Comparison of ENCODE assay signal across 11 mouse cellular contexts in the genomic region with DNA sequence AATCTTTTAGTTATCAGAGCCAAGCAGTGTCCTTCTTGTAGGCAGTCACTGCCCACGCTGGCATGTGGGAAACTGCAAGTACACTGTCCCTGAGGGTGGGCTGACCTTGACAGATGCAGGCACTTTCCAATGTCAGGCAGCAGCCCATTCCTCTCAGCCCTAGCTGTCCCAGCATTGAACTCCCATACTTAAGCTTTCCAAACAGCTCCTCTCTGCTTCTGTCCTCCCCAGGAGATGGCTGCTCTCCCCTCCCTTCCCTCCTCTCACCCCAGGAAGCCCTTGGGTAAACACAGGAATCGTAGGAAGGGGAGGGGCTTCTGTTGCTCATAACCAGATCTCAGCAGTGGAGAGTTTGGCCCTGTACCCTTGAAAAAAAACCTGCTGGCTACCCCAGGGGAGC. TPM values are rescaled to one million over a fixed set of nuclear protein-coding genes. Genes with fewer than 3 reads are reported as not detected.
DNase-seq lines count a peak whose midpoint lies in the region; ATAC-seq and TF ChIP-seq lines count a peak whose summit lies in the region.
"Had no signal": no experiment of that assay in that cellular context is flagged by ENCODE, and none has a peak within 500 bp of the region (broad histone marks: within the 10 kb centered on the region; RNA-seq: fewer than 3 reads in every experiment).

No protein-coding gene starts in this region.

- peak overlapping the region; percentile 77 for H3K9ac ChIP-seq in liver, adult 2 months (ENCODE audit: low read depth, low read length)
- H3K9ac ChIP-seq in liver, embryonic 12.5 days = no peak overlapping the region
- no peak overlapping the region for H3K9ac ChIP-seq in kidney, embryonic 15.5 days
- no peak overlapping the region for H3K9ac ChIP-seq in hindbrain, embryonic 13.5 days
- H3K9ac ChIP-seq: embryonic facial prominence, embryonic 13.5 days; limb, embryonic 13.5 days; neural tube, embryonic 12.5 days had no signal

- TF ChIP-seq POLR2A in liver, adult 2 months (IDR thresholded peaks at IDR 0.05; ENCODE audit: extremely low read depth, insufficient read depth, low read length) = no peak

- peaks cover 44% of the 10 kb centered on the region for H3K4me1 ChIP-seq in liver, adult 2 months (ENCODE audit: control insufficient read depth, insufficient read depth, low read length)
- peaks cover 44% of the 10 kb centered on the region for H3K4me1 ChIP-seq in liver, embryonic 12.5 days
- peaks cover 26% of the 10 kb centered on the region for H3K4me1 ChIP-seq in kidney, embryonic 15.5 days
- peaks cover 4% of the 10 kb centered on the region; the same call in 1 of the 2 replicates for H3K4me1 ChIP-seq in hindbrain, embryonic 13.5 days (replicated peaks)
- H3K4me1 ChIP-seq: neural tube, embryonic 12.5 days had no signal

- no peak for TF ChIP-seq CTCF in liver, adult 2 months (IDR thresholded peaks at IDR 0.05; ENCODE audit: low read depth, low read length)

- DNase-seq in liver, adult 2 months (ENCODE audit: extremely low read depth, low read depth, low spot score) = peak; percentile 62
- peak; percentile 73 for DNase-seq in heart, adult 8-10 months (ENCODE audit: low spot score)
- peak; percentile 42 to 50 for DNase-seq in lung, postnatal 4 days
- DNase-seq in urinary bladder, postnatal 10 days (ENCODE audit: low spot score) = no peak
- no peak for DNase-seq in spleen, postnatal 36 days (ENCODE audit: low spot score in 2 of 2)

- no peaks in the 10 kb centered on the region for H3K79me2 ChIP-seq in liver, adult 2 months (ENCODE audit: control insufficient read depth, insufficient read depth, low read length)

- no peaks in the 10 kb centered on the region for H3K36me3 ChIP-seq in liver, adult 2 months (ENCODE audit: control insufficient read depth, insufficient read depth, low read length)
- H3K36me3 ChIP-seq in liver, embryonic 12.5 days = no peaks in the 10 kb centered on the region
- H3K36me3 ChIP-seq in kidney, embryonic 15.5 days = no peaks in the 10 kb centered on the region
- no peaks in the 10 kb centered on the region for H3K36me3 ChIP-seq in hindbrain, embryonic 13.5 days
- H3K36me3 ChIP-seq: embryonic facial prominence, embryonic 13.5 days; limb, embryonic 13.5 days; neural tube, embryonic 12.5 days had no signal

- 3% methylated on average over 2 of the region's 2 CpGs for WGBS in liver, adult 2 months
- 21% methylated on average over 2 of the region's 2 CpGs for WGBS in liver, embryonic 12.5 days (ENCODE audit: insufficient replicate concordance)
- 14% methylated on average over 2 of the region's 2 CpGs for WGBS in kidney, embryonic 15.5 days
- WGBS in hindbrain, embryonic 13.5 days = 23% methylated on average over 2 of the region's 2 CpGs

- no peak overlapping the region for H3K4me2 ChIP-seq in liver, embryonic 12.5 days
- no peak overlapping the region for H3K4me2 ChIP-seq in kidney, embryonic 15.5 days
- no peak overlapping the region for H3K4me2 ChIP-seq in hindbrain, embryonic 13.5 days
- H3K4me2 ChIP-seq: embryonic facial prominence, embryonic 13.5 days; limb, embryonic 13.5 days; neural tube, embryonic 12.5 days had no signal

- no peaks in the 10 kb centered on the region for H3K27me3 ChIP-seq in liver, adult 2 months (ENCODE audit: control insufficient read depth, insufficient read depth, low read length)
- no peaks in the 10 kb centered on the region for H3K27me3 ChIP-seq in liver, embryonic 12.5 days (replicated peaks)
- H3K27me3 ChIP-seq in kidney, embryonic 15.5 days = no peaks in the 10 kb centered on the region
- peaks cover under 1% of the 10 kb centered on the region; the same call in 1 of the 2 replicates for H3K27me3 ChIP-seq in hindbrain, embryonic 13.5 days
- H3K27me3 ChIP-seq: embryonic facial prominence, embryonic 13.5 days; limb, embryonic 13.5 days; neural tube, embryonic 12.5 days had no signal

- no peak for ATAC-seq in liver, embryonic 12.5 days
- ATAC-seq in kidney, embryonic 15.5 days (replicated peaks; ENCODE audit: low FRiP score) = no peak
- no peak for ATAC-seq in hindbrain, embryonic 13.5 days (ENCODE audit: low FRiP score)

- no peak overlapping the region for H3K4me3 ChIP-seq in liver, adult 2 months (ENCODE audit: insufficient read depth, low read depth, low read length)
- no peak overlapping the region for H3K4me3 ChIP-seq in liver, embryonic 12.5 days
- H3K4me3 ChIP-seq in kidney, embryonic 15.5 days (replicated peaks) = no peak overlapping the region
- H3K4me3 ChIP-seq in hindbrain, embryonic 13.5 days = no peak overlapping the region
- H3K4me3 ChIP-seq: embryonic facial prominence, embryonic 13.5 days; limb, embryonic 13.5 days; neural tube, embryonic 12.5 days had no signal

- H3K9me3 ChIP-seq in liver, embryonic 12.5 days (replicated peaks) = no peaks in the 10 kb centered on the region
- no peaks in the 10 kb centered on the region for H3K9me3 ChIP-seq in kidney, embryonic 15.5 days (replicated peaks)
- no peaks in the 10 kb centered on the region for H3K9me3 ChIP-seq in hindbrain, embryonic 13.5 days
- H3K9me3 ChIP-seq: embryonic facial prominence, embryonic 13.5 days; limb, embryonic 13.5 days; neural tube, embryonic 12.5 days had no signal

- H3K27ac ChIP-seq in liver, adult 2 months (replicated peaks; ENCODE audit: insufficient read depth, low read depth, low read length) = peak overlapping the region; percentile 99
- no peak overlapping the region for H3K27ac ChIP-seq in liver, embryonic 12.5 days
- H3K27ac ChIP-seq in kidney, embryonic 15.5 days = peak overlapping the region; percentile 64
- no peak overlapping the region for H3K27ac ChIP-seq in hindbrain, embryonic 13.5 days
- H3K27ac ChIP-seq: embryonic facial prominence, embryonic 13.5 days; limb, embryonic 13.5 days; neural tube, embryonic 12.5 days had no signal

RNA-seq across cellular contexts. Expression of a gene that starts 7.0 kb away (rescaled TPM):
- 9.3 and 9.7 TPM in 2 replicates for total RNA-seq in liver, adult 2 months (2014; rRNA removed)
- polyA plus RNA-seq in liver, adult 2 months (2012; rRNA removed) = 8.1 and 12.4 TPM in 2 replicates
- polyA plus RNA-seq in liver, embryonic 12.5 days (2016; fragmentation: Nextera tagmentation; extraction: Ambion mirVana) = 18.2 and 20.4 TPM in 2 replicates
- 10 to 100 TPM in 2 of 4 experiments, 1 to 10 TPM in 2; 7.4 to 15.0 (median 11.4) TPM for total RNA-seq in heart, adult 8-10 months (2022)
- 29.2 and 30.6 TPM in 2 replicates for polyA plus RNA-seq in kidney, embryonic 15.5 days (2015; fragmentation: Nextera tagmentation; extraction: Ambion mirVana)
- 42.0 and 48.1 TPM in 2 replicates for polyA plus RNA-seq in hindbrain, embryonic 13.5 days (2015; fragmentation: Nextera tagmentation; extraction: Ambion mirVana)

RNA-seq across cellular contexts. Expression of a gene that starts 49.8 kb away (rescaled TPM):
- total RNA-seq in liver, adult 2 months (2014; rRNA removed) = 123 TPM in 2 replicates
- polyA plus RNA-seq in liver, adult 2 months (2012; rRNA removed) = 122 and 124 TPM in 2 replicates
- 127 and 132 TPM in 2 replicates for polyA plus RNA-seq in liver, embryonic 12.5 days (2016; fragmentation: Nextera tagmentation; extraction: Ambion mirVana)
- 100 to 1,000 TPM; 272 to 302 (median 297) TPM for total RNA-seq in heart, adult 8-10 months (2022)
- polyA plus RNA-seq in kidney, embryonic 15.5 days (2015; fragmentation: Nextera tagmentation; extraction: Ambion mirVana) = 43.7 and 44.0 TPM in 2 replicates
- 37.5 and 38.7 TPM in 2 replicates for polyA plus RNA-seq in hindbrain, embryonic 13.5 days (2015; fragmentation: Nextera tagmentation; extraction: Ambion mirVana)

Comparison
In these comparisons a context has a peak if more than half of its experiments do, and no peak if none do; other contexts are left out.
1. H3K27ac ChIP-seq: peak in liver, adult 2 months (single experiment) and kidney, embryonic 15.5 days (single experiment); none in liver, embryonic 12.5 days (single experiment) and hindbrain, embryonic 13.5 days (single experiment).
2. DNase-seq: peak in liver, adult 2 months (single experiment), heart, adult 8-10 months (single experiment) and lung, postnatal 4 days (2 of 2); none in urinary bladder, postnatal 10 days (single experiment) and spleen, postnatal 36 days (0 of 2).